Mouse (Mus musculus) R1 (cell line): ENCODE measurements around the gene 9930021J03Rik.

Experiments
- DNase-seq: peaks from one replicate; pipeline ENCODE4 v3.0.0-alpha.2; 2018; ENCODE audit warnings: low read depth, low spot score

9930021J03Rik gene

DNA sequence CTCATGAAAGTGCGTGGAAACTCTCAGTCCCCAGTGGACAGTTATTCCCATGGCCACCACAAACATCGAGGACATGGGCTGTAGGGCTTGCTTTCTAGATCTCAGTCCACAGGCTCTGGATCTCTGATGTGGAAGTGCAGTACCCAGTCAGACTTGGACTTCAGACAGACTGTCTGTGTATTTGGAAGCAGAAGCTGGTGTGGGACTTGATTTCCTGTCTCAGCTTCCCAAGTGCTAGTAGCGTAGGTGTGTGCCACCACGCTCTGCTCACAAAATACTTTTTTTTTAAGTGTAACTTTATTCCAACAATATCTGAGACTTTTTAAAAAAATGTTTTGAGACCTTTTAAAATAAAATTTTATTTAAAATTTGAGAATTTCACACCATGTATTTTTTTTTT, 109.5 kb downstream of the 9930021J03Rik start:
- no peak for DNase-seq

- no peak for DNase-seq
Measured at GRCm38 (mm10) chr19:29695071-29695470, 110.7 kb downstream of the 9930021J03Rik start.

DNA sequence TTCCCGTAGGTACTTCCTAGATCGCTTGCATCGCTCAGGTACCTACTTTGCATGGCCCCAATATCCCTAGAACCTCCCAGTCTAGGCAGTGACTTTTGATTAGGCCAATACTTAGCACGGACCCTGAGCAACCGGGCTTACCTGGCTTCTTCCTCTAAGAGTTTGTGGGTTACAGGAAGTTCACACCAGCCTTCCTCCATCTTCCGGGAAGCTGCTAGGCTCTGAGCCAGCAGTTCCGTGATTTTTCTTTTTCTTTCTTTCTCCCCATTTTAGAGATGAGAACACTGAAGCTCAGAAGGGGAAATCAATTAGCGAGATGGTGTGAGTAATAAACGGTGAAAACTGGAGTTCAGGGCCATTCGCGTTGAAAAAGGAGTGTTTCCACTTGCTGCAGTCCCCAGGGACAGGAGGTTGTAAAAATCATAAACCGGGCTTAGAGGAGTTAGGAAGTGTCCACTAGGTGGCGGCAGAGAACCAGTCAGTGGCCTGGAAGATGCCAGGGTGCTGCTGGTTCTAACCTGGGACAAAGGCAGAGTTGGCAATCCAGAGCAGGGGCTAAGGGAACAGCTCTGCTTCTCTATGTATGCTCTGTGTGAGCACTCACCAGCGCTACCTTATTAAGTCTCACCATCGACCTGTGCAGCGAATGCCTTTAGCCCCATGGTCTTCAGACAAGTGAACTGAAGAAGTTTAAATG, 121.8 kb downstream of the 9930021J03Rik start:
- peak; percentile 88 for DNase-seq

GRCm38 (mm10) chr19:29680182-29681152, 125.3 kb downstream of the 9930021J03Rik start:
- peak; percentile 75 for DNase-seq

DNA sequence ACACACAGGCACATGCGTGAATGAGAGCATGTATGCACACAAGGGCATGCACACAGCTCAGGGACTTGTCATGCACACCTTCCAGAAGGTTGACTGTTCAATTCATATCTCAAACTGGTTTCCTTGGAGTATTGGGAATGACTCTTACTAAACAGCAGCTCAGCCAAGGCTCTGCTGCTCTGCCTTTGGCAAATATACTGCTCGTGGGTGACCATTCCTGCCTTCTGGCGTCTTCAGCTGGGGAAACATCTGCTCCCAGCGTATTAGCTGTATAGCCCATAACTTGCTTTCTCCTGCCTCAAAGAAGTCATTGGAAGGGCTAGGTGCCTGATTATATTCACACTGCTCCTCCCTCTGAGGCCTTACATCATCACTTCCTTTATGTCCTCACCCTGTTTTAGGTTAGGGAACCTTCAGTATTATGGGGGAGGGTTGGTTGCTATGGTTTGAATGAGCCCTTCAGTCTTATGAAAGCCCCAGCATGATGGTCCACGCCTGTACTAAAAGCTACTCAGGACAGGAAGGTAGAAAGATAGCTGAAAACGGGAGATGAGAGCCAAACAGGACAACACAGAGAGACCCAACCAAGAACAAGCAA, 127.5 kb downstream of the 9930021J03Rik start:
- DNase-seq = no peak

- DNase-seq = peak; percentile 28
Measured at GRCm38 (mm10) chr19:29676479-29677193, 129.2 kb downstream of the 9930021J03Rik start.

GRCm38 (mm10) chr19:29675562-29676078, 130.2 kb downstream of the 9930021J03Rik start:
- DNase-seq = peak; percentile 72

DNA sequence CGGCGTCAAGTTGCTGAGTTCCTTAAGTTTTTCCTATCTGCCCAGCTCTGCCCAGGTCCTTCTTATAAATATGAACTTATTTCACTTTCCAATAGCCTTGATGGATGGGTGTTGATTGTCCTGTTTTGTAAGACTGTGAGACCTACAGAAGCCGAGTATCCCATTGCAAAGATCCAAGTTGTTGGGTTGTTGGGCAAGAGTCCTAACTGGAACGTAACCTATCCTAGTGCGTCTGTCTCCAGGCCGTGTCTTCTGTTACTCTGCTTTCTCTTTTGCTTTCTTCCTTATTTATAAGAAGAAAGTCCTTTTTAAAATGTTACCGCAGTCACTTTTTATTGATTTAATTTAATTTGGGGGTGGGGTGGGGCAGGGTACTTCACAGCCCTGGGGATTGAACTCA, 130.8 kb downstream of the 9930021J03Rik start:
- no peak for DNase-seq

DNA sequence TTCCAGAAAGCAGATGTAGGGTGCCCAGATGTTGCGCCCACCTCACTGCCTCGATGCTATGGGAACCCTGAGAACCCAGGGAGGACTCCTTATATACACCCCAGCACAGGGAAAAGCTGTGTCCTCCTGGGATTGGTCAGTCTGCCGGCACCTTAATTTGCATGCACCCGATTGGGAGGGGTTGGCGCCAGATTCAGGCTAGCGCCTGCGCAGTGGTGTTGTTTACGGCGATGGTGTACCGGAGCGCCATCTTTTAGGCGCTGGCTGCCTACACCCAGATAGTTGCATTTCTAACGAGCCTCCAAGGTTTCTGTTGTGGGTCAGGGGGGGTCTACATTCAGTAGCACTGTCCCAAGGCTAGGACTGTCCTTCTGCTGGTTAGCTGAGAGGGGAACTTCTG, 133.1 kb downstream of the 9930021J03Rik start:
- peak; percentile 91 for DNase-seq

- no peak for DNase-seq
Measured at GRCm38 (mm10) chr19:29671160-29671559, 134.6 kb downstream of the 9930021J03Rik start.

GRCm38 (mm10) chr19:29670247-29670646, 135.5 kb downstream of the 9930021J03Rik start:
- no peak for DNase-seq

GRCm38 (mm10) chr19:29668135-29668534, 137.7 kb downstream of the 9930021J03Rik start:
- no peak for DNase-seq

GRCm38 (mm10) chr19:29666965-29667594, 138.7 kb downstream of the 9930021J03Rik start:
- peak; percentile 62 for DNase-seq

GRCm38 (mm10) chr19:29666164-29666563, 139.6 kb downstream of the 9930021J03Rik start:
- no peak for DNase-seq

- DNase-seq = peak; percentile 63
Measured at GRCm38 (mm10) chr19:29664934-29665333, 140.9 kb downstream of the 9930021J03Rik start.
